Mouse (Mus musculus) heart, adult 2 months (tissue): Measurements from ENCODE around the gene Uxs1. TPM values are rescaled to one million over a fixed set of nuclear protein-coding genes. Genes with fewer than 3 reads are reported as not detected.

Experiments
- DNase-seq, 2 experiments: peaks; one replicate each; pipeline ENCODE4 v3.0.0; 2021
- H3K27ac ChIP-seq: fragments of 200-600 bp; 2 replicates; pipeline ENCODE4 v1.8.1; 2022
- H3K27me3 ChIP-seq: fragments of 200-500 bp; 2 replicates; pipeline ENCODE4 v1.6.1; 2012; ENCODE audit warnings: mild to moderate bottlenecking, low read length, inconsistent platforms, mixed read lengths; ENCODE audit not compliant: control insufficient read depth, insufficient read depth
- H3K36me3 ChIP-seq: fragments of 200-500 bp; 2 replicates; pipeline ENCODE4 v1.6.1; 2012; ENCODE audit warnings: low read length, inconsistent platforms; ENCODE audit not compliant: control insufficient read depth, insufficient read depth
- H3K4me1 ChIP-seq: fragments of 200-500 bp; 2 replicates; pipeline ENCODE4 v1.6.1; 2011; ENCODE audit warnings: low read length; ENCODE audit not compliant: control insufficient read depth, insufficient read depth
- H3K4me3 ChIP-seq: fragments of 200-600 bp; 2 replicates; pipeline ENCODE4 v1.8.1; 2022
- H3K79me2 ChIP-seq: fragments of 200-500 bp; replicated peaks from 2 replicates; pipeline ENCODE4 v1.6.1; 2012; ENCODE audit warnings: mild to moderate bottlenecking, inconsistent platforms, low read length, moderate library complexity, mixed read lengths; ENCODE audit not compliant: control insufficient read depth, insufficient read depth
- H3K9ac ChIP-seq: fragments of 200-500 bp; 2 replicates; pipeline ENCODE4 v1.6.1; 2012; ENCODE audit warnings: low read depth, mild to moderate bottlenecking, control low read depth, inconsistent platforms, low read length, mixed read lengths
- CTCF ChIP-seq: fragments of 200-600 bp; IDR thresholded peaks from 2 replicates; pipeline ENCODE4 v1.8.1; 2022; ENCODE audit warnings: antibody characterized with exemption, mild to moderate bottlenecking, moderate library complexity
- EP300 ChIP-seq: fragments of 200-500 bp; IDR thresholded peaks from 2 replicates; pipeline ENCODE4 v1.6.1; 2011; ENCODE audit warnings: low read depth, low read length, control low read depth; ENCODE audit not compliant: insufficient read depth
- POLR2A ChIP-seq: fragments of 200-500 bp; IDR thresholded peaks from 2 replicates; pipeline ENCODE4 v1.6.1; 2011; ENCODE audit warnings: mild to moderate bottlenecking, low read depth, low read length, control low read depth; ENCODE audit not compliant: insufficient read depth
- WGBS: fragments of 180-500 bp; shearing (Covaris S2); methylation state at CpG from one replicate; pipeline ENCODE4 v1.1.7; 2018; 5-methylcytosine and 5-hydroxymethylcytosine counted together
- intact Hi-C: fragments of 180-260 bp; cut with DNase I; formaldehyde crosslinking; loops from one replicate; pipeline ENCODE4 v1.15.1; 2025
- polyA plus RNA-seq: library from polyadenylated mRNA; depleted of rRNA; stranded (reverse); fragments of >200 nt; gene quantifications from 2 replicates; pipeline ENCODE4 v1.2.3, GENCODE M21; 2012
- total RNA-seq, 2 experiments: library from RNA; stranded (reverse); gene quantifications; 2 replicates each; pipeline ENCODE4 v1.2.3; 2021

Uxs1 gene
- total and polyA plus RNA-seq, 3 experiments: 5.5 to 10.9 (median 10.0) TPM

DNA sequence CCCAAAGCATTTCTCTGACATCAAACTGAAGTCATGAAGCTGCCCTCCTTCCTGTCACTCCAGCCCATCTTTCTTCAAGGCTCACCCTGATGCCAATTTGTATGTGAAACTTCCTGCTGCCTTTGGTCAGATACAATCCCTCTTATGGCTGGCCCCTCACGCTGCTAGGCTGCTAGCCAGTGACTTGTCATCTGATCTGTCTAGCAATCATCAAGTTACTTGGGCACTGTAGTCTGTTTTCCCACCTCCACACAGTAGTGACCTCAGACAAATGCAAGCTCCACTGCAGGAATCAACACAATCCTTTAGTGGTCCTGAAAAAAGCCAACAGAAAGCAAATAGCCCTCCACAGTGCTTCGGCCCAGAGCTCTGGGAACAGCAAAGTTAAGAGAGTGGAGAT lies 46.4 kb downstream of the Uxs1 start:
- Histone ChIP-seq H3K4me3 (no peak overlapping the region), H3K4me1 (no peaks in the 10 kb centered on the region), H3K27ac (no peak overlapping the region), H3K27me3 (no peaks in the 10 kb centered on the region), H3K79me2 (no peaks in the 10 kb centered on the region), H3K36me3 (no peaks in the 10 kb centered on the region), H3K9ac (no peak overlapping the region)
- WGBS: 63% methylated on average over 2 of the region's 2 CpGs
- DNase-seq: no peak
- intact Hi-C loops: no loop called here
- TF ChIP-seq POLR2A (no peak), EP300 (no peak), CTCF (no peak)

GRCm38 (mm10) chr1:43776106-43776505 lies 51.5 kb downstream of the Uxs1 start:
- intact Hi-C loops: no loop called here
- H3K4me1 ChIP-seq: no peaks in the 10 kb centered on the region
- H3K9ac ChIP-seq: no peak overlapping the region
- no peaks in the 10 kb centered on the region for H3K27me3 ChIP-seq
- peak; percentile 24 to 36 for DNase-seq
- H3K4me3 ChIP-seq: no peak overlapping the region
- H3K36me3 ChIP-seq: no peaks in the 10 kb centered on the region
- TF ChIP-seq EP300 (no peak), CTCF (0 out of 2 replicates have a peak, but pooled peaks have one; percentile 3)
- WGBS: 65% methylated on average over 3 of the region's 3 CpGs
- no peaks in the 10 kb centered on the region for H3K79me2 ChIP-seq
- H3K27ac ChIP-seq: no peak overlapping the region

DNA sequence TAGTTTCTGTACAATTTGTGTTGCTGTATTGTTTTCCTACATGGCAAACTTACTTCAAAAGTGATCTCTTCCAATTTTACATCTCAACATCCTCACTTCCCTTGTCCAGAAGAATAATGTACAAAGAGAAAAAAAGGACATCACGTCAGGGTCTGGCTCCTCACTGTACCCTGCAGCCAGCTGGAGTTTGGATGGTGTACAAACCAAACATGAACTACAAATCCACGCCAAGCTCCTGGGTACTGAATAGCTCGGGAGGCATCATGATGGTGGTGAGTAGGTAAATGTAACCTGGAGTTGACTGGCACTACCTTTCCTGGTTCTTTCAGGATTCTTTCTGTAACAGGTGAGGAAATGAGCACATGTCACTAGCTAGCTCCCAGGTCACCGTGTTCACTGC lies 53.5 kb downstream of the Uxs1 start:
- H3K36me3 ChIP-seq: no peaks in the 10 kb centered on the region
- no peak for TF ChIP-seq EP300
- TF ChIP-seq POLR2A: no peak
- TF ChIP-seq CTCF: no peak
- intact Hi-C loops: no loop called here
- H3K27me3 ChIP-seq: no peaks in the 10 kb centered on the region
- H3K4me3 ChIP-seq: no peak overlapping the region
- no peak for DNase-seq
- no peaks in the 10 kb centered on the region for H3K79me2 ChIP-seq
- no peak overlapping the region for H3K27ac ChIP-seq
- H3K4me1 ChIP-seq: no peaks in the 10 kb centered on the region
- WGBS: 86% methylated on average over 4 of the region's 4 CpGs
- H3K9ac ChIP-seq: no peak overlapping the region

DNA sequence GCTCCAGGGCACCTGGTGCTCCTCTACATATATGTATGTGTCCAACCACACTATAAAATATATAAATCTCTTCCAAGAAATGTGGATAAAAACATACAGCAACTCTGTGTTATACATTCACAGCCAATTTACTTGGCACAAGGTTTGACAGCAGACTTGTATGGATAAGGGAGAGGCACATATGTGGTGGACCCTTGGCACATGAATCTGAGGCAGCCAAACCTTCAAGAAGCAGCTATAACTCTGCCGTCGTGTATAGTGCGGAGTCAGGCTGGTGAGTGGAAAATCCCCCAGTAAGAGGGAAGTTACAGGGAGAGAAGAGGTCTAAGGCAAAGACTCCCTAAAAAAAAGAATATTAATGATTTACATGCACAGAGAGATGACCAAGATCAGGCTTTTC lies 54.9 kb downstream of the Uxs1 start:
- no peak overlapping the region for H3K4me3 ChIP-seq
- intact Hi-C loops: no loop called here
- no peak overlapping the region for H3K27ac ChIP-seq
- over 99% methylated on average over 3 of the region's 3 CpGs for WGBS
- H3K27me3 ChIP-seq: no peaks in the 10 kb centered on the region
- no peaks in the 10 kb centered on the region for H3K36me3 ChIP-seq
- DNase-seq: no peak
- no peaks in the 10 kb centered on the region for H3K79me2 ChIP-seq
- TF ChIP-seq EP300 (no peak), CTCF (no peak), POLR2A (no peak)
- H3K4me1 ChIP-seq: no peaks in the 10 kb centered on the region
- no peak overlapping the region for H3K9ac ChIP-seq

GRCm38 (mm10) chr1:43770032-43770431 lies 57.6 kb downstream of the Uxs1 start:
- Histone ChIP-seq H3K4me3 (no peak overlapping the region), H3K27ac (no peak overlapping the region), H3K27me3 (no peaks in the 10 kb centered on the region), H3K9ac (no peak overlapping the region), H3K79me2 (no peaks in the 10 kb centered on the region), H3K4me1 (no peaks in the 10 kb centered on the region), H3K36me3 (no peaks in the 10 kb centered on the region)
- no peak for TF ChIP-seq POLR2A
- no peak for TF ChIP-seq CTCF
- no peak for TF ChIP-seq EP300
- intact Hi-C loops: no loop called here
- 94% methylated on average over 3 of the region's 3 CpGs for WGBS
- DNase-seq: no peak

GRCm38 (mm10) chr1:43769348-43769747 lies 58.3 kb downstream of the Uxs1 start:
- no peaks in the 10 kb centered on the region for H3K4me1 ChIP-seq
- no peaks in the 10 kb centered on the region for H3K36me3 ChIP-seq
- TF ChIP-seq EP300 (no peak), POLR2A (no peak), CTCF (no peak)
- H3K27me3 ChIP-seq: no peaks in the 10 kb centered on the region
- no peak for DNase-seq
- intact Hi-C loops: no loop called here
- no peak overlapping the region for H3K27ac ChIP-seq
- WGBS: 54% methylated on average over 1 of the region's 1 CpGs
- no peak overlapping the region for H3K4me3 ChIP-seq
- H3K79me2 ChIP-seq: no peaks in the 10 kb centered on the region
- H3K9ac ChIP-seq: no peak overlapping the region
